ENCODE assay signal across 10 mouse cellular contexts in the genomic region with DNA sequence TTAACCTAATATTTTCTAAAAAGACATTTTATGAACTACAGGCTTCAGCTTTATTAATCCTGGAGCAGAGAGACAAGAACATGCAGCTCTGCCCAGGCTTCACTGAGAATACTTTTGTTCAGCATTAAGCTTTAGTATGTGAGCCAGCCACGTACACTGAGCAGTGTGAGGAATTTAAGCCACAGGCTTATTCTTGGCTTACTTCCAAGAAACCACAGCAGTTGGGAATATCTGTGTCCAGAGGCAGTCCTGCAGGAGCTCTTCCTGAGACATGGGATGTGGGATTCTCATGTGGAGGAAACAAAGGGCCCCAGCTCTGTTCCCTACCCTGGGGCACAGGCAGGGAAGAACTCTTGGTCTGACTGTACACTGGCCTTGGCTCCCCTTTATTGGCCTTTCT. TPM values are rescaled to one million over a fixed set of nuclear protein-coding genes. Genes with fewer than 3 reads are reported as not detected.
A peak's percentile ranks its signal among the peaks of the same experiment; 100 is the strongest.
DNase-seq lines count a peak whose midpoint lies in the region; ATAC-seq and TF ChIP-seq lines count a peak whose summit lies in the region.
"Had no signal": no experiment of that assay in that cellular context is flagged by ENCODE, and none has a peak within 500 bp of the region (broad histone marks: within the 10 kb centered on the region; RNA-seq: fewer than 3 reads in every experiment).

No protein-coding gene starts in this region.

- DNase-seq in intestine, embryonic 14.5 days (ENCODE audit: low spot score): peak; percentile 54
- DNase-seq in retina, postnatal 1 day: peak; percentile 39
- DNase-seq in retina, embryonic 14.5 days (ENCODE audit: low spot score): no peak
- peak; percentile 89 for DNase-seq in heart, postnatal 0 days (ENCODE audit: low spot score)
- no peak for DNase-seq in left cerebral cortex, adult 9 months (ENCODE audit: low spot score in 2 of 2)
- no peak for DNase-seq in thymus, postnatal 10 days (ENCODE audit: low spot score in 2 of 2)
- DNase-seq: gastrocnemius, postnatal 25 days; lung, postnatal 36 days had no signal

- TF ChIP-seq CTCF in intestine, postnatal 0 days (IDR thresholded peaks at IDR 0.05; ENCODE audit: low read depth): no peak
- TF ChIP-seq CTCF in heart, postnatal 0 days (IDR thresholded peaks at IDR 0.05; ENCODE audit: low read depth): no peak

- no peak for TF ChIP-seq EP300 in heart, postnatal 0 days (IDR thresholded peaks at IDR 0.05; ENCODE audit: low read depth)

- peak; percentile 65; the same call in 1 of the 2 replicates for ATAC-seq in intestine, embryonic 14.5 days (replicated peaks; ENCODE audit: low FRiP score, low TSS enrichment, low read depth)
- no peak for ATAC-seq in intestine, postnatal 0 days
- ATAC-seq in heart, postnatal 0 days (ENCODE audit: insufficient read depth, low read depth): peak; percentile 66

- WGBS in intestine, embryonic 14.5 days: 15% methylated on average over 1 of the region's 1 CpGs
- 20% methylated on average over 1 of the region's 1 CpGs for WGBS in intestine, postnatal 0 days
- 9% methylated on average over 1 of the region's 1 CpGs for WGBS in heart, postnatal 0 days

- H3K9ac ChIP-seq in intestine, embryonic 14.5 days (ENCODE audit: low read length): no peak overlapping the region
- H3K9ac ChIP-seq in intestine, postnatal 0 days (ENCODE audit: low read depth, low read length): no peak overlapping the region
- no peak overlapping the region for H3K9ac ChIP-seq in heart, postnatal 0 days (replicated peaks; ENCODE audit: low read depth, low read length)
- H3K9ac ChIP-seq: neural tube, embryonic 12.5 days had no signal

- no peak overlapping the region for H3K4me2 ChIP-seq in intestine, embryonic 14.5 days (ENCODE audit: low read length)
- no peak overlapping the region for H3K4me2 ChIP-seq in intestine, postnatal 0 days (replicated peaks; ENCODE audit: low read depth)
- H3K4me2 ChIP-seq in heart, postnatal 0 days (ENCODE audit: low read depth, low read length): no peak overlapping the region
- H3K4me2 ChIP-seq: neural tube, embryonic 12.5 days had no signal

- peaks cover 18% of the 10 kb centered on the region for H3K4me1 ChIP-seq in intestine, embryonic 14.5 days (replicated peaks; ENCODE audit: control insufficient read depth, insufficient read depth, low read length)
- H3K4me1 ChIP-seq in intestine, postnatal 0 days (replicated peaks; ENCODE audit: control insufficient read depth, insufficient read depth, low read length): no peaks in the 10 kb centered on the region
- H3K4me1 ChIP-seq in heart, postnatal 0 days (ENCODE audit: control insufficient read depth, insufficient read depth): peaks cover 48% of the 10 kb centered on the region

- no peak overlapping the region for H3K4me3 ChIP-seq in intestine, embryonic 14.5 days (ENCODE audit: low read depth, low read length)
- no peak overlapping the region for H3K4me3 ChIP-seq in intestine, postnatal 0 days (ENCODE audit: low read depth, low read length)
- no peak overlapping the region for H3K4me3 ChIP-seq in heart, postnatal 0 days (ENCODE audit: low read depth, low read length)
- H3K4me3 ChIP-seq: neural tube, embryonic 12.5 days had no signal

- H3K27me3 ChIP-seq in intestine, embryonic 14.5 days (replicated peaks; ENCODE audit: control insufficient read depth, insufficient read depth, low read length): no peaks in the 10 kb centered on the region
- H3K27me3 ChIP-seq in intestine, postnatal 0 days (replicated peaks; ENCODE audit: control insufficient read depth, insufficient read depth, low read length): no peaks in the 10 kb centered on the region
- H3K27me3 ChIP-seq in heart, postnatal 0 days (ENCODE audit: control insufficient read depth, insufficient read depth, low read length): no peaks in the 10 kb centered on the region
- H3K27me3 ChIP-seq: neural tube, embryonic 12.5 days had no signal

- peak overlapping the region; percentile 73 for H3K27ac ChIP-seq in intestine, embryonic 14.5 days (ENCODE audit: low read depth)
- H3K27ac ChIP-seq in intestine, postnatal 0 days (ENCODE audit: low read depth, low read length): no peak overlapping the region
- H3K27ac ChIP-seq in heart, postnatal 0 days (ENCODE audit: low read depth): peak overlapping the region; percentile 78
- H3K27ac ChIP-seq: neural tube, embryonic 12.5 days had no signal

- H3K9me3 ChIP-seq in intestine, embryonic 14.5 days (ENCODE audit: control insufficient read depth, low read length): no peaks in the 10 kb centered on the region
- no peaks in the 10 kb centered on the region for H3K9me3 ChIP-seq in intestine, postnatal 0 days (ENCODE audit: control insufficient read depth)
- H3K9me3 ChIP-seq in heart, postnatal 0 days (replicated peaks; ENCODE audit: control insufficient read depth, low read length): no peaks in the 10 kb centered on the region
- H3K9me3 ChIP-seq: neural tube, embryonic 12.5 days had no signal

- no peaks in the 10 kb centered on the region for H3K36me3 ChIP-seq in intestine, embryonic 14.5 days (ENCODE audit: control insufficient read depth, insufficient read depth, low read length)
- H3K36me3 ChIP-seq in intestine, postnatal 0 days (ENCODE audit: control insufficient read depth, insufficient read depth): no peaks in the 10 kb centered on the region
- no peaks in the 10 kb centered on the region for H3K36me3 ChIP-seq in heart, postnatal 0 days (replicated peaks; ENCODE audit: control insufficient read depth, insufficient read depth, low read length)
- H3K36me3 ChIP-seq: neural tube, embryonic 12.5 days had no signal

RNA-seq across cellular contexts. Expression of gene Crebbp, which starts 57.1 kb away (rescaled TPM):
- 38.1 and 43.4 TPM in 2 replicates for polyA plus RNA-seq in intestine, embryonic 14.5 days (2014; fragmentation: Nextera tagmentation; extraction: Ambion mirVana)
- polyA plus RNA-seq in intestine, postnatal 0 days (2015; fragmentation: Nextera tagmentation; extraction: Ambion mirVana): 22.7 and 33.1 TPM in 2 replicates
- 34.1 and 34.7 TPM in 2 replicates for total RNA-seq in heart, postnatal 0 days (2014; rRNA removed; ENCODE audit: low replicate concordance)
- 15.6 and 15.9 TPM in 2 replicates for polyA plus RNA-seq in heart, postnatal 0 days (2015; fragmentation: Nextera tagmentation; extraction: Ambion mirVana)

Comparison
In these comparisons a context has a peak if more than half of its experiments do, and no peak if none do; other contexts are left out.
1. DNase-seq: peak in intestine, embryonic 14.5 days (single experiment), retina, postnatal 1 day (single experiment) and heart, postnatal 0 days (single experiment); none in retina, embryonic 14.5 days (single experiment), left cerebral cortex, adult 9 months (0 of 2) and thymus, postnatal 10 days (0 of 2).